ENCODE assay signal across 32 mouse cellular contexts in genomic region chr8:25445054-25445453, GRCm38 (mm10).
DNase-seq lines count a peak whose midpoint lies in the region; ATAC-seq and TF ChIP-seq lines count a peak whose summit lies in the region.
"Had no signal": no experiment of that assay in that cellular context is flagged by ENCODE, and none has a peak within 500 bp of the region (broad histone marks: within the 10 kb centered on the region; RNA-seq: fewer than 3 reads in every experiment).

No protein-coding gene starts in this region.

- no peak for TF ChIP-seq POLR2A in heart, adult 2 months (IDR thresholded peaks at IDR 0.05; ENCODE audit: insufficient read depth, low read depth, low read length)

- H3K9me3 ChIP-seq in heart, embryonic 12.5 days (replicated peaks) = no peaks in the 10 kb centered on the region
- H3K9me3 ChIP-seq in hindbrain, embryonic 11.5 days (ENCODE audit: control insufficient read depth, low read length) = no peaks in the 10 kb centered on the region
- H3K9me3 ChIP-seq: embryonic facial prominence, embryonic 13.5 days; forebrain, embryonic 10.5 days; hindbrain, embryonic 15.5 days; kidney, embryonic 15.5 days; midbrain, embryonic 12.5 days; neural tube, embryonic 12.5 days had no signal

- no peak overlapping the region for H3K27ac ChIP-seq in heart, embryonic 12.5 days (ENCODE audit: poor library complexity, severe bottlenecking)
- no peak overlapping the region for H3K27ac ChIP-seq in heart, adult 2 months
- no peak overlapping the region for H3K27ac ChIP-seq in hindbrain, embryonic 11.5 days (ENCODE audit: low read depth, low read length)
- H3K27ac ChIP-seq: embryonic facial prominence, embryonic 13.5 days; forebrain, embryonic 10.5 days; hindbrain, embryonic 15.5 days; kidney, embryonic 15.5 days; midbrain, embryonic 12.5 days; neural tube, embryonic 12.5 days had no signal

- intact Hi-C loops in heart, adult 2 months (cut with DNase I) = no loop called here

- TF ChIP-seq CTCF in heart, adult 2 months (IDR thresholded peaks at IDR 0.05) = no peak

- TF ChIP-seq EP300 in heart, adult 2 months (IDR thresholded peaks at IDR 0.05; ENCODE audit: insufficient read depth, low read depth, low read length) = no peak

- 0 out of 2 replicates have a peak, but pooled peaks cover 3% of the 10 kb centered on the region for H3K27me3 ChIP-seq in heart, embryonic 12.5 days (replicated peaks)
- no peaks in the 10 kb centered on the region for H3K27me3 ChIP-seq in heart, adult 2 months (ENCODE audit: control insufficient read depth, insufficient read depth, low read length)
- no peaks in the 10 kb centered on the region for H3K27me3 ChIP-seq in hindbrain, embryonic 11.5 days (ENCODE audit: control insufficient read depth, insufficient read depth, low read length)
- H3K27me3 ChIP-seq: embryonic facial prominence, embryonic 13.5 days; hindbrain, embryonic 15.5 days; kidney, embryonic 15.5 days; neural tube, embryonic 12.5 days; Patski had no signal

- H3K4me3 ChIP-seq in heart, embryonic 12.5 days = no peak overlapping the region
- no peak overlapping the region for H3K4me3 ChIP-seq in heart, adult 2 months
- H3K4me3 ChIP-seq in hindbrain, embryonic 11.5 days (ENCODE audit: low read depth, low read length) = no peak overlapping the region
- H3K4me3 ChIP-seq: embryonic facial prominence, embryonic 13.5 days; forebrain, embryonic 10.5 days; hindbrain, embryonic 15.5 days; kidney, embryonic 15.5 days; midbrain, embryonic 12.5 days; myocyte; neural tube, embryonic 12.5 days had no signal

- H3K36me3 ChIP-seq in heart, embryonic 12.5 days = no peaks in the 10 kb centered on the region
- H3K36me3 ChIP-seq in heart, adult 2 months (ENCODE audit: control insufficient read depth, insufficient read depth, low read length) = no peaks in the 10 kb centered on the region
- H3K36me3 ChIP-seq in hindbrain, embryonic 11.5 days (ENCODE audit: control insufficient read depth, insufficient read depth, low read length) = no peaks in the 10 kb centered on the region
- H3K36me3 ChIP-seq: embryonic facial prominence, embryonic 13.5 days; forebrain, embryonic 10.5 days; hindbrain, embryonic 15.5 days; kidney, embryonic 15.5 days; midbrain, embryonic 12.5 days; neural tube, embryonic 12.5 days had no signal

- no peaks in the 10 kb centered on the region for H3K79me2 ChIP-seq in heart, adult 2 months (replicated peaks; ENCODE audit: control insufficient read depth, insufficient read depth, low read length)

- WGBS in heart, embryonic 12.5 days = 20% methylated on average over 5 of the region's 5 CpGs
- WGBS in heart, adult 2 months = 25% methylated on average over 5 of the region's 5 CpGs
- 84% methylated on average over 5 of the region's 5 CpGs for WGBS in hindbrain, embryonic 11.5 days

- H3K9ac ChIP-seq in heart, embryonic 12.5 days = no peak overlapping the region
- H3K9ac ChIP-seq in heart, adult 2 months (ENCODE audit: low read depth, low read length) = no peak overlapping the region
- H3K9ac ChIP-seq in hindbrain, embryonic 11.5 days (ENCODE audit: low read depth, low read length) = no peak overlapping the region
- H3K9ac ChIP-seq: embryonic facial prominence, embryonic 13.5 days; hindbrain, embryonic 15.5 days; kidney, embryonic 15.5 days; midbrain, embryonic 12.5 days; neural tube, embryonic 12.5 days had no signal

- ATAC-seq in heart, embryonic 12.5 days (ENCODE audit: insufficient number of reproducible peaks, low FRiP score) = peak; percentile 39; the same call in 1 of the 2 replicates
- ATAC-seq in megakaryocyte progenitor cell, adult 5-6 weeks (replicated peaks; ENCODE audit: poor library complexity) = peak; percentile 36
- no peak for ATAC-seq in hindbrain, embryonic 11.5 days (ENCODE audit: low FRiP score)
- ATAC-seq: forebrain, embryonic 16.5 days; inflammation-experienced regulatory T-cells, adult 6 months; Patski had no signal

- no peak overlapping the region for H3K4me2 ChIP-seq in heart, embryonic 12.5 days
- no peak overlapping the region for H3K4me2 ChIP-seq in hindbrain, embryonic 11.5 days (replicated peaks; ENCODE audit: low read depth, low read length)
- H3K4me2 ChIP-seq: embryonic facial prominence, embryonic 13.5 days; hindbrain, embryonic 15.5 days; kidney, embryonic 15.5 days; midbrain, embryonic 12.5 days; neural tube, embryonic 12.5 days had no signal

- no peak for DNase-seq in heart, adult 2 months
- peak; percentile 29 for DNase-seq in lung, postnatal 25 days (ENCODE audit: low spot score)
- DNase-seq in lung, postnatal 4 days = no peak
- DNase-seq in MEL-GATA-1-ER (ENCODE audit: extremely low read depth, low read depth) = peak; percentile 72
- no peak for DNase-seq in hindbrain, embryonic 11.5 days (ENCODE audit: low spot score)
- no peak for DNase-seq in cerebellum, postnatal 4 days (ENCODE audit: low spot score in 2 of 2)
- DNase-seq: adrenal gland, postnatal 14 days; B cell, adult 2 months; cerebellum, adult 11 months; cerebellum, adult 9-10 months; cerebellum, postnatal 36 days; gastrocnemius, postnatal 10 days; heart, postnatal 4 days; kidney, adult 18-20 months; kidney, postnatal 25 days; liver; right cerebral cortex, adult 18-20 months; right cerebral cortex, postnatal 4 days; thymus, adult 2 months; thymus, postnatal 36 days had no signal

- peaks cover 23% of the 10 kb centered on the region for H3K4me1 ChIP-seq in heart, embryonic 12.5 days (replicated peaks)
- no peaks in the 10 kb centered on the region for H3K4me1 ChIP-seq in heart, adult 2 months (ENCODE audit: control insufficient read depth, insufficient read depth, low read length)
- no peaks in the 10 kb centered on the region for H3K4me1 ChIP-seq in hindbrain, embryonic 11.5 days (replicated peaks; ENCODE audit: control insufficient read depth, insufficient read depth, low read length)

Comparison
In these comparisons a context has a peak if more than half of its experiments do, and no peak if none do; other contexts are left out.
1. DNase-seq: peak in lung, postnatal 25 days (single experiment) and MEL-GATA-1-ER (single experiment); none in heart, adult 2 months (0 of 2), lung, postnatal 4 days (0 of 2), hindbrain, embryonic 11.5 days (single experiment) and cerebellum, postnatal 4 days (0 of 2).